Mouse (Mus musculus) gonadal fat pad, adult 2 months (tissue): ENCODE results near the gene Mrtfa. TPM values are rescaled to one million over a fixed set of nuclear protein-coding genes. Genes with fewer than 3 reads are reported as not detected.
A peak's percentile ranks its signal among the peaks of the same experiment; 100 is the strongest.

Source experiments
- DNase-seq: peaks from one replicate; pipeline ENCODE4 v3.0.0-alpha.2; 2012; ENCODE audit warnings: low read depth
- polyA plus RNA-seq: library from polyadenylated mRNA; depleted of rRNA; stranded (reverse); fragments of >200 nt; gene quantifications from 2 replicates; pipeline ENCODE4 v1.2.3, GENCODE M21; 2012

The Mrtfa gene
- polyA plus RNA-seq, 1 experiment = 15.5 TPM

DNA sequence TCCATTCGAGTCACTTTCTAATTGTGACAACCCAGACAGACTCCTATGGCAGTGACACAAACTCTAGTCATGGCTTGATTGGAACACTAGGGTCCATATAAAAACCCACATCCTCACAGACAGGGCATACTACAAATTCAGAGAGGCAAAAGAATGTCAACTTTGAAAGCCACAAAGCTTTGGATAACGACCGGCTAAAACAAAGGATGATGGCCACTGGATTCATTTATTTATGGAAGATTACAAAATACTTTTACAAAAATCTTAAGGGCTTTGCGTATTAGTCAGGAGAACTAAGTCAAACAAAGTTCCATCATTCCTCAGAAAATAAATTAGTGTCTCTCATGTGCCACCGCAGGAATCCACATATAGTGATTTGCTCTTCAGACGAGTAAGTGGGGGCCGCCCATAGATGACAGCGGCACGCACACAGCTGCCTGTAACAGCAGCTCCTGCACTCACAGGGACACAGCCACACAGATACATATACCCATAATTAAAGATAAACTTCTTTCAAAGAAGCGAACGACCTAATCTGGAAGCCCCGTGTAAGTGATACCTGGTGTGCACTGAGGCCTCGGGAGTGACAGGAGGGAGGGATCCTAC is 88.2 kb downstream of the Mrtfa start:
- no peak for DNase-seq

DNA sequence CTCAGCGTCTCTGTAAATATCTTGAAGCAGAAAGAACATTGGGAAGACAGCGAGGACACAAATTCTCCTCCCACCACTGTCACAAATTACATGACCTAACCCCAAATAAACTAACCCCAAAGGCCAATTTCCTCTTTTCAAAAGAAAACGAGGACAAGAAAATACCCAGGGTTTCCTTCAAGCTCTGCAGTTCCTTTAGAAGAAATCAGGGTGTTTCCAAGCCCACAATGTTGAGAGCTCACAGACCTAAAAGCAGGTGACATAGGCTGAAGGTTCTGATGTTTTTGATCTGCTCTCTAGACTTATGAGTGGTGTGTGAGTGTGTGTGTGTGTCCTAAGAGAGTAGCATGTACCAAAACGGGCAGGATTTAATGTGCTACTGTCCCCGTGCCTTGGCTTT is 89.2 kb downstream of the Mrtfa start:
- no peak for DNase-seq

DNA sequence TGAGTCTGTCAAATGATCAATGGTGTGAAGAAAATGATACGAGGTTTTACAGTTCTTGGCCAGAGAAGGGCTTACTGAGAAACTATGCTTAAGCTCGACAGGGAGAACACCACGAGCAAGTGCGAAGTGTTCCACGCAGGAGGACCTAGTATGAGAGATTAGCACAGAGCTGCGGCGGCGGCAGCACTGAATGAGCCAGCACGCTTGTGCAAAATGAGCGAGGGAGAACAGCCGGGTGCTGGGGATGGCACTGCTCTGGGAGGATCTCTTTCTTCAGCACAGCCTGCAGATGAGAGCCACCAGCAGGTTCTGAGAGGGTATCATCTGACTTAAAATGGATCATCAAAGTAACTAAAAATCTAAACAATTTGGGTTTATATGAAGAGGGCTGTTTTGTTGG is 91.3 kb downstream of the Mrtfa start:
- DNase-seq = no peak

DNA sequence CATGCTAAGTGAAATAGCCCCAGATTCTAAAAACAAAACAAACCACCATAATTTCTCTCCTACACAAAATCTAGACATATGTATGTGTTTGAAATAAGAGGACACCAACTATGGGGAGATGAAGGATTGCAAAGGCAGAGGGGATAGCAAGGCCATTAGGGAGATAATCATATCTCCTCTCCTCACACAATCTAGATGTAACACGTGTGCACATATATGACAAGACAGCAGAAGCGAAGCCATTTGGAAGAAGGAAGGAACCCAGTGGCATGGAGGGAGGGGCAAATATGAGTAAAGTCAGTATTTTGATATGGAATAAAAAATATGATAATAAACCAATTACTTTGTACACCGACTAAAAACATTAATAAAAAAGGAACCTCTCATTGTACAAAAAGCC is 91.9 kb downstream of the Mrtfa start:
- DNase-seq = no peak

DNA sequence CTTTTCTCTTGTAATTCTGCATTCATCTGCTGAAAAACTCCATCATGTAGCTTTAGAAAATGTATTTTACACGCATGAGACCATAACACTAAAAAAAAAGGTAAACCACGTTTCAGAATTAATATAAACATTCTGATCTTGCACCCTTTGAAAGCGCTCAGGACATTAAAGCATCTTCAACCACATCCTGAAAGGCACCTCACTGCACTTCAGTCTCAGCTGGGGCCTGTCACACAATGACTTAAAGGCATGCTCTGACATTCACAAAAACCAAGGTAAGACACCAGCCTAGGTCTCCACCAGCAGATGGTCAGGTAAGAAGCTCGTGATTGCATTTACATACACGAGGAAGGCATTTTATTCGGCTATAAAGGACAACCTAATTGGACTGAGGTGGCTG is 92.7 kb downstream of the Mrtfa start:
- no peak for DNase-seq

DNA sequence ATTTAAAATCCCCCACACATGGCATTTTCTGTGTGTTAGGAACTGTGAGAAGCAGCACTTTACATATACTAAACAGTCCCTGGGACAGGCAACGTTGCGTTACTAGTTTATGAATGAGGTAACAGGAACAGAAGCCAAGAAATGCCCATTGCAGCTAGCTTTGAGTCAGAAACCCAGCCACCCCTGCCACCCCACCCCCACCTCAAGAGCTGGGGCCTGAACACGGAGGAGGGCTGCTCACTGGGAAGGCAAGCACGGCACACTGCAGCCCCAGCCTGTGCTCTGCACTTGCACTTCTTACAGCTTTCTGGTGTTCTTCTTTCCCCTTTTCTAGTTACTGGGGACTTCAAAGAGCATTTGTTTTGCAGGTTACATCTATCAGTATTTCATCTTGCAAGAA is 93.1 kb downstream of the Mrtfa start:
- DNase-seq = no peak

DNA sequence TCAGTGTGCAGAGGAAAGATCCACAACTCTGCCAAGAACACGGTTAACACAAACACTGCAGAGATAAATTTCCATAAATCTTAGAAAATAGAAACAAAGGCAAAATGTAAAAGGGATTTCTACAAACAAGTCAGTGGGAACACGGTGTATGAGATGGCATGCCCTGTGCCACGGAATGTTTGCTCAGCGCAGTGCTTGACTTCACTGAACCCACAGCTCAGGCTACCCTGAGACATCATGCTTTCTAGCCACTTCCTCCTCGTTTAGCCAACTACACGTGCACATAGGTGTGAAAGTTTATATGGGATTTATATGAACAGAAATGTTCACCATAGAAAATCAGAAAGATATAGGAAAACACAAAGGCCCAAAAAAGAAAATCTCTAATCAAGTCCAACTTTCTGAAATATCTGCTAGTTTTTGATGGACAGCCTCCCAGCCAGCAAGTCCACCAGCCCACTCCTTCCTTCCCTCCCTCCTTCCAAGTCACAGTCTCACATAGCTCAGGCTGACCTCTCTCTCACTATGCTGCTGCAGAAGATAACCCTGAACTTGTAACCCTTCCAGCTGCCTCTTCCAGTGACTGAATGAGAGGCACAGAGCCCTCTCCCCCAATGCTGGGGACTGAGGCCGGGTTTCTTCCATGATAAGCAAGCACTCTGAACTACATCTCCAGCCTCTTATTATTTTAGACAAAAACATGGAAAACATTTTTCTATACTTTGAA is 94.1 kb downstream of the Mrtfa start:
- DNase-seq = no peak

DNA sequence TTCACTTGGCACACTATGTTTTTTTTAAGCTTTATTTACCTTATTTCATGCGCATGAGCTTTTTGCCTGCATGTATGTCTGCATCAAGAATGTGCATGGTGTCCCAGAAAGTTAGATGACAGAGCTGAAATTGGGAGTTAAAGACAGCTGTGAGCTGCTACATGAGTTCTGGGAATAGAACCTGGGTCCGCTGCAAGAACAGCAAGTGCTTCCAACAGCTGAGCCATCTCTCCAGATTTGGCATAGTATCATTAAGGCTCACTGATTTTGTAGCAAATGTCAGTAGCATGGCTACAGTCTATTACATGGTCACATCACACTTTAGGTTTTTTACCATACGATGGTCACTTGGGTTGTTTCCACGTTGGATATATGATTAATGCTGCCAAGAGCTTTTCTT is 97.5 kb downstream of the Mrtfa start:
- no peak for DNase-seq

DNA sequence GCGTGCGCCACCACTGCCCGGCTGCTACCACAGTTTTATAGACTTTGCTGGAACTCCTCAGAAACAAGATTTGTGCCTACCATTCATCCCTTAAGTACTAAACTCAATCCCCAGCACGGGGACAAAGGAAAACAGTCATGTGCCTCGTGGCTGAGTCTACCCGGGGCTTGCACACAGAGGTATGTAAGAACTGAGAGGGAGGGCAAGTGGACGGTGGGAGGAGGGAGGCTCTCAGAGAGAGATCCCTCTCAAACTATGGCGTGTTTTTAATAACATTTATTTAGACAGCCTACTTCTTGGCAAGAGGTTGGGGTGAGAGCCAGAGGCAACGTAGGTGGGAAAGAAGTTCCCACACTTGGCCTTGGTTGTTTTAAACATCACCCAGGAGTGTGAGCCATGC is 98.8 kb downstream of the Mrtfa start:
- no peak for DNase-seq

DNA sequence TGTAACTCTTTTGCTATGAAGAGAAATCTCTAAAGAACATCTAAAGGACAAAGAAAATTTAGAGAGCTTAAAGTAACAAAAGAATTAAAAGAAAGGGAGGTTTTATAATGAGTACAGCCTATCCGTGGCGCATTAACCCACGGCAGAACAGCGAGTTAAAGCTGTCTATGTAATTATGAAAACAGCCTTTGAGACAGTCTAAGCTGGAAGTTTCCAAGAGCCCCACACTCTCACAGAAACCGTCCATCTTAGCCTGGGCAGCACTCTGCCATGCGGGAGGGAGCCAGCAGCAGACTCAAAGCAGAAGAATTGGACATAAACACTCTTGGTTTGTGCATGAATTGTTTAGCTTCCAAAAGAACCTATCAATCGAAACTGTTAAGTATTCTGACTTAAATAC is 103.0 kb downstream of the Mrtfa start:
- DNase-seq = no peak

DNA sequence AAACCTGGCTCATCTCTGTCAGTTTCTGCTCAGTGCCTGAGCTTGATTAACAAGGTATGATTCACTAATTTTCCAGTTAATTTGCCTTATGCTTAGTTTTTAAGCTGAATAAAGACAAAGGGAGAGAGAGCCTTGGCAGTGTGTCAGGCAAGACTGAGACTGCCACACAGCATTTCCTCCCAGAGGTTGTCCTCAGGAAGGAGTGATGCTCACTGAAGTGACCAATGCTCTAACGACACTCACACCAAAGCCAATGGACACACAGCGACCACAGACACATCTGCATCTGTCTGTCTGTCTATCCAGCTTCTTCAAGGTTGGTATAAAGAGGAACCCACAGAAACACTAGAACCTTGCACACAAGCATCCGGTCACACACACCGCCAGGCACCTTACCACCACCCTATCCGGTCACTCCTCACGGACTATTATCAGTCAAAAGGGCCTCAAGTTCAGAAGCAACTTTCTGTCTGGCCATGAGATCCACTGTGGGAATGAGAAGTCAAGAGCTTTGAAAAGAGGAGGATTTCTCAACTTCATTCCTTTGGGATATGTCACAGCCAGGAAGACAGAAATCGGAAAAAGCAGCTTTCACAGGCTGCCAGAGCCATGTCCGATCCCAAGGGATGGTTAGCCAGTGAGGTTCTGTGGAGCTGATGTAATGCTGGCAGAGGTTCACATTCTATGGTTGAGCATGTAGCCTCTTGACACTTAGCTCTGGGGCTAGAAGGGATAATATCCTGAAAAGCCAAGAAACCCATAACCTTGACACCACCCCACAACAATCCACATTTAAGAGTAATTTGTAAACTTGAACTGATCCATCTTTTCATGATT is 103.7 kb downstream of the Mrtfa start:
- DNase-seq = peak; percentile 24

DNA sequence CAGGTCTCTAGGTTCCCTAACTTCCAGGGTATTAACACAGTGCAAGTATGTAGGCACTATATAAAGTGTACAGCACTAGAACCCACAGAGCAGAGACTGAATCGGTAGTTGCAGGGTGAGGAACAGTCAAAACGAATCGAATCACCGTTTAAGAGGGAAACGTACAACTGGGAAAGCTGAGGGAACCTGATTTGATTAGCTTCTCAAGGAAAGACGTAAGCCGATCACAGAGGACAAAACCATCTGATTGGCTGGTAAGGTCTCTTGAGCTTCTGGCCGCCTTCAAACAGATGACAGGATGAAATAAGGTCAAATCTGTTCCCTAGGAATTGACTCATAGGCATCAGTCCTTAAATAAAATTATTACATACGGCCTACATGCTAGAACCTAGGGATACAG is 106.7 kb downstream of the Mrtfa start:
- no peak for DNase-seq

DNA sequence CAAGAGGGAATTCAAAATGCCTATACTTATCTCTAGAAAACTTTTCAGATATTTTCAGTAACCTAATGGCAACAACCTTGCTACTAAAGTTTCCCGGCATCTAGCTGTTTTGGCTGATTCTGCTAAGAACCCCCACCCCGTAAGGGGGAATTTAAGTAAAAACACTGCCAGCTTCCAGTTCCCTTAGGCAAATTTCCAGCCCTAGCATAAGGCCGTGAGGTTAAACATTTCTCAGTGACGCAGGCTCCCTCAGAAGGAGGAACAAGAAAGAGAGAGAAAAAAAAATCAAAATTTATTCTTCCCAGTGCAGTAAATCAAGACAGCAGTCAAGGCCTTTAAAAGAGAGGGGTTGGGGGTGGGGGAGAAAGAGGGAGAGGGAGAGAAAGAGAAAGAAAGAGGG is 107.3 kb downstream of the Mrtfa start:
- DNase-seq = no peak

DNA sequence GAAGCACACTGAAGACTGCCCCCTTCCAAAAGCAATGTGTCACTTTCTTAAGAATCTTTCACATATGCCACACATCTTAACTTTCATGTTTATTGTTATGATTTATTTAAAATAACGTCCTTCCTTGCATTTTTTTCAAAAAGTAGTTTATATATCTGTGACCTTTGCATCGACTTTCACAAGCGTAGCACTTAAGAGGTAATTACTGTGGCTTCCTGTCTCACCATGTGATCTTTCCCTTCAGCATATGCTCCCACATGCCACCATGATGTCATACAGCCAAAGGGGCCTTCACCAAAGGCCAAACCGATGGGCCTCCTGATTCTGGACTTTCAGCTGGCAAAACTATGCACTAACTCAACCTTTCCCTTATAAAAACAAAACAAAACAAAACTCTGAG is 109.3 kb downstream of the Mrtfa start:
- DNase-seq = no peak

DNA sequence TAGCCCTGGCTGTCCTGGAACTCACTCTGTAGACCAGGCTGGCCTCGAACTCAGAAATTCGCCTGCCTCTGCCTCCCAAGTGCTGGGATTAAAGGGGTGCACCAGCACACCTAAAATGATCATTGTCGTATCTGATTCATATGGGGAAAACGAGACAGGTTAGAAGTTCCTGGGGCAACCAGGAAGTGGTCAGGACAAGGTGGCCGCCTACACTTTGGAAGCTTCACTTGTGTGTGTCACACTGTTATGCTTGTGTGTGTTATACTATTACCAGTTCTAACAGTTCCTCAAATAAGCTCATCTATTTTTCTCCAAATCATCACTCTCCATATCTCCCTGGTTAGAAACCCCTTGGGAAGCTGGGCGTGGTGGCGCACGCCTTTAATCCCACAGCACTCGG is 110.2 kb downstream of the Mrtfa start:
- DNase-seq = no peak

DNA sequence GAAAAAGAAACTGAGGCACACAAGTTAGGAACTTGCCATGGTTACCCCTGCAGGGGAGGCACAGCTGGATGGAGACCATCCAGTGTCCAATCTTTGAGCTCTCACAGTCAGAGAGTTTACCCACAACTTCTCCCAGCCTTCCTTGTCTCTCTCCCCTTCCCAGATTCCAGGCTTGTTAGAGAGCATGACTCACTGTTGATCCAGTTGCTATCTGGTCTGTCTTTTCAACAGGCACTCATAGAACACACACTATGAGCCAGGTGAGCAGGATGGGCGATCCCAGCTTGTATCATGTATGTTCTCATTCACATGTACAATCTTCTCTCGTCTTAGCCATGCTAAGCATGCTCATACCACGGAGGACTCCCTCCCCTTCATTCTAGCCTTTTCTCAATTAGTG is 111.3 kb downstream of the Mrtfa start:
- DNase-seq = no peak

DNA sequence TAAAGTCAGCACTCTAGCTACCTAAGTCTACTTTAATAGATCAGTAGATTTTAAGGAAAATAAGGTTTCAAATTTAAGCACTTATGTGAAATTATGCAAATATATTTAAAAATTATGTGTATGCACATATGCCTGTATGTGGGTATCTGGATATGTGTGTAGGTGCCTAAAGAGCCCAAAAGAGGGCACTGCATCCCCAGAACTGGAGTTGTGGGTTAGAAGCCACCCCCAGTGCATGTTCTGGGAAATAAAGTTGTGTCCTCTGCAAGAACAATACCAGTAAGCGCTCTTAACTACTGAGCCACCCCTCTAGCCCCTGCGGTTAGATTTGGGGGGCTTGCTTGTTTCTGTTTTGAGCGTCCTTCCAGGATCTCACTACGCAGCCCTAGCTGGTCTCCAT is 113.0 kb downstream of the Mrtfa start:
- DNase-seq = no peak

DNA sequence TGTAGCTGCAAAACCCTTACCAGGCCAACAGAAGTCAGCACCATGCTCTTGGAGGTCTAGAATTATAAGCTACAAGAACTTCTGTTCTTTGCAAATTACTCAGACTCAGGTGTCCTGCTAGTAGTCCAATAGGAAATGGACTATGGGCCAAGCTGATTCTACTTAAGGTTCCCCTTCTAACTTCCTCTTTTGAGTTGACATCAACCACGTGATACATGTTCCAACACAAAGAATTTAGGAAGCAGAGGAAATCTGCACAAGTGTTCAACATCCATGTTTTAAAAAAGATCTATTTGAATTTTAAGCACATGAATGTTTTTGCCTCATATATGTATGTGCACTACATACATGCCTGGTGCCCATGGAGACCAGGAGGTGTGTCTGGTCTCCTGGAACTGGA is 116.0 kb downstream of the Mrtfa start:
- no peak for DNase-seq

DNA sequence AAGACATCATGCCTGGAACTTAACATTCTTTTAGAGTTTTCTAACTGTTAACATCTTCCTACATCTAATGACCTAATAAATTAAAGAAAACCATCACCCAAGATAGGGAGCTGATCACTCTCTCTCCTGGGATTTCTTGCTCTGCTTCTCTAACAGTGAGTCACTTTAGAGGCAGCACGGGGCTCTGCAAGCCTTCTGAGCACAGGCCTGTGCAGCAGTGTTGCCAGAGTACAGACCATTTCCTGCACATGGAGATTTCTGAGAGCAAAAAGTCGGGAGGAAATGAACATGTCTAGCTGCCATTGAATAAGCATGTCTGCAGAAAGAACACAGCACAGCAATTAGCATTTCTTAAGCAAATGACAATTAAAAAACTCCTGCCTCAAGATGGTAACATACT is 116.8 kb downstream of the Mrtfa start:
- no peak for DNase-seq

DNA sequence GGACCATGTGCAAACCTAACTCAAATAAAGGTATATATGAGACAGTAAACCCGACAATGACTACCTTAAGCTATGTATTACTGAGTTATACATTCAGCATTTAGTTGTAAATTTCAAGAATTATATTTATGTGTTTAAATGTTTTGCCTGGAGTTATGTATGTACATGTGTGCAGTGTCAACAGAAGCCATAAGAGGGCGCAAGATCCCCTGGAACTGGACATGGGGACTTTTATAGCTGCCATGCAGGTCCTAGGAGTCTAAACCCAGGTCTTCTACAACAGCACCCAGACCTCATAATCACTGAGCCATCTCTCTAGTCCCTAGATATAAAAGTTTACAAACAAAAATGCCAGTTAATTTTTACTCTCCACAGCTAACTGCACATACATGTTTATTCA is 117.8 kb downstream of the Mrtfa start:
- no peak for DNase-seq

DNA sequence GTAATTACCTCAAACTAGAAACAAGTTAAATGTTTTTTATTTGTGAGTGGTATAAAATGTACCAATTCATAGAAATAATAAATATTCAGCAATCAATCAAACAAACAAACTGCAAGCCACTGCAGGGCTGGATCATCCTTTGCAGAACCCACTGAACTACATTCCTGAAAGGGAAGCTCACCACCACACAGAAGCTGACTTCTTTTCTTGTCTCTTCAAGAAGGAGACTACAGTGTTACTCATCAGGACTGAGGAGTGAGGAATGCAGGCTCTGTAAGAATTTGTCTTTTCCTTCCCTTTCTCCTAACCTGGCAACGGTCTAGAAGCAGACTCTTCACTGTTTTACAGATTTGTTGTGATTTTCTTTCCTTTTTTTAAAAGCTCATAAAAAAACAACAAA is 120.1 kb downstream of the Mrtfa start:
- no peak for DNase-seq

DNA sequence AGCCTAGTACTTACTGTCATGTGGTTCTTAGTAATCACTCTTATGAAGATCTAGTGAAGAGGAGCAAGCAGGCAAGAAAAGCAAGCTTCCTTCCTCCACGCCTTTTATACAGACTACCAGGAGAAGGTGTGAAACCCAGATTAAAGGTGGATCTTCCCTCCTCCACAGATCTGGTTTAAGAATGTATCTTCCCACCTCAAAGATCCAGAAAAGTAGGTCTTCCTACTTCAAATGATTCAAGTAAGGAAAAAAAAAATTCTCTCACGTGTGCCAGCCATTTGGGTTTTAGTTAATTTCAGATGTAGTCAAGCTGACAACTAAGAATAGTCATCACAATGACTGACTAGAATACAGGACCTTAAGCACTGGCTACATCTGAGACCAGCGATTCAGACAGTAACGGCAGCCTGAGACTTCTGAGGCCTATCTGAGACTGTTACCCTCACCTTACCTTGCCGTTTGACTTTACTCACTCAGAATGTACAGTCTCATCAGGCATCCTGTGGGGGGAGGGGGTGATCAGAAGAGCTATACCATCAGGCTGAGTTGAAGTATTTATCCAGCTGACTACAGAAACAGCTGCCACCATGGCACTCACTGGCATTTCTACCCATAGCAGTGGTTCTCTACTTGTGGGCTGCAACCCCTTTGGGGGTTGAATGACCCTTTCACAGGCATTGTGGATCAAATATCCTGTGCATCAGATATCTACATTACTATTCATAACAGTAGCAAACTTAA is 121.7 kb downstream of the Mrtfa start:
- no peak for DNase-seq
